ENCODE assay signal across 1 mouse cellular context in the genomic region with DNA sequence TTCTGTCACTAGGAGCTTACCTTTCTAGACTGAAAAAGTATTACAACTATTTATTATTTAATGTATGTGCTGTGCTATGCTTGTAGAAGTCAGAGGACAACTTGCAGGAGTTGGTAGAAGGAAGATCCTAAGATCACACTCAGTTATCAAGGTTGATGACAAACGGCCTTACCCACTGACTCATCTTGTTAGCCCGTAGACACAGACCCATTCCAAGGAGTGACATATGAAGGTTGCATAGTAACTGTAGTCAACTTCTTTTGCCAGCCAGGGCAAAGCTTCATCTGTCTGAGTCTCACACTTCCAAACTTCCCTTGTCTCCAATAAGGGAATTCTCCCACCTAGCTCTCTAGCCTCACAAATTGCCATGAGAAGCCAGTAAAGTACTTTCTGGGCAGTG.
TF ChIP-seq lines count a peak whose summit lies in the region.

No protein-coding gene starts in this region.

TF ChIP-seq in C2C12, 6 proteins besides CTCF, POLR2A, EP300 and RAD21:
- TF ChIP-seq MAX (IDR thresholded peaks at IDR 0.05) (no peak), MYOG (IDR thresholded peaks at IDR 0.05; ENCODE audit: control insufficient read depth, extremely low read depth, insufficient read length) (no peak), CEBPB (IDR thresholded peaks at IDR 0.05; ENCODE audit: low read depth) (no peak), USF1 (IDR thresholded peaks at IDR 0.05; ENCODE audit: low read depth) (no peak), MYOD1 (IDR thresholded peaks at IDR 0.05; ENCODE audit: control insufficient read depth, insufficient read length, low read depth) (no peak), FOSL1 (IDR thresholded peaks at IDR 0.05; ENCODE audit: insufficient read depth, low read length, poor library complexity, severe bottlenecking) (no peak)
